Mouse (Mus musculus) liver, adult 2 months (tissue): ENCODE measurements at regions not wholly inside any gene's neighbourhood (a gene's known extent, or its start where the extent isn't known, plus 50 kb on each side); places are given as distances from the start of the nearest gene placed in this dataset.

Experiments
- CTCF ChIP-seq: fragments of 200-500 bp; IDR thresholded peaks from 2 replicates; pipeline ENCODE4 v1.5.1; 2011; ENCODE audit warnings: low read depth, low read length, control low read depth
- POLR2A ChIP-seq: fragments of 200-500 bp; IDR thresholded peaks from 2 replicates; pipeline ENCODE4 v1.6.1; 2011; ENCODE audit warnings: low read length, control low read depth; ENCODE audit not compliant: insufficient read depth; ENCODE audit errors: extremely low read depth

DNA sequence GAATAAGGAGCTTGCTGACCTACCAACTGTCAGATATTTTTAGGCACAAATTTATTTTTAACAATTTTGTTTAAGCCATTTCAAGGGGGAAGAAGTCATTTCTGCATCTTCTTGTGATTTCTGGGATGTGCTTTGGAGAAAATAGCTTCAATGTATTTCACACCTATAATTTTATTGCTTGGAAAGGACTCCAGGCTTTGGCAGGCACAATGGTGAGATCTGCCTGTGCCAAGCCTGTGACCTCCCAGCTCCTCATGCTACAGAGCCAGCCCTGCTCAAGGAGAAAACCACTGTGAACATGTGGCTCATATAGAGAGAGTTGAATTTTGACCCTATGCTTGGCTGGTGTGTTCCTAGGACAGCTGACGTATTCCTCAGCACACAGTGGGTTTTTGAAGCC lies 288.6 kb upstream of the Atp10a start:
- no peak for TF ChIP-seq CTCF
- TF ChIP-seq POLR2A = no peak
